ENCODE assay signal across 27 mouse cellular contexts in genomic region chr3:79572399-79572798, GRCm38 (mm10). TPM values are rescaled to one million over a fixed set of nuclear protein-coding genes. Genes with fewer than 3 reads are reported as not detected.
A peak's percentile ranks its signal among the peaks of the same experiment; 100 is the strongest.
DNase-seq lines count a peak whose midpoint lies in the region; ATAC-seq and TF ChIP-seq lines count a peak whose summit lies in the region.
"Had no signal": no experiment of that assay in that cellular context is flagged by ENCODE, and none has a peak within 500 bp of the region (broad histone marks: within the 10 kb centered on the region; RNA-seq: fewer than 3 reads in every experiment).

No protein-coding gene starts in this region.

- no peak overlapping the region for H3K27ac ChIP-seq in lung, postnatal 0 days (ENCODE audit: low read length)
- 0 out of 2 replicates have a peak overlapping the region, but pooled peaks have one; percentile 29 for H3K27ac ChIP-seq in liver, embryonic 16.5 days (ENCODE audit: low read length)
- no peak overlapping the region for H3K27ac ChIP-seq in intestine, embryonic 16.5 days (ENCODE audit: low read length)
- H3K27ac ChIP-seq in midbrain, embryonic 11.5 days (ENCODE audit: low read depth, low read length) = no peak overlapping the region
- H3K27ac ChIP-seq: embryonic facial prominence, embryonic 10.5 days; embryonic facial prominence, embryonic 15.5 days; forebrain, embryonic 12.5 days; hindbrain, embryonic 13.5 days; midbrain, embryonic 13.5 days had no signal

- no peaks in the 10 kb centered on the region for H3K9me3 ChIP-seq in lung, postnatal 0 days (ENCODE audit: low read length)
- no peaks in the 10 kb centered on the region for H3K9me3 ChIP-seq in liver, embryonic 16.5 days (replicated peaks; ENCODE audit: control insufficient read depth, low read length)
- no peaks in the 10 kb centered on the region for H3K9me3 ChIP-seq in intestine, embryonic 16.5 days (ENCODE audit: control insufficient read depth, low read length)
- H3K9me3 ChIP-seq in midbrain, embryonic 11.5 days (ENCODE audit: control insufficient read depth, low read length) = no peaks in the 10 kb centered on the region
- H3K9me3 ChIP-seq: embryonic facial prominence, embryonic 10.5 days; embryonic facial prominence, embryonic 15.5 days; forebrain, embryonic 12.5 days; hindbrain, embryonic 13.5 days; megakaryocyte, embryonic 14.5 days; midbrain, embryonic 13.5 days had no signal

- no peak overlapping the region for H3K9ac ChIP-seq in lung, postnatal 0 days (replicated peaks; ENCODE audit: low read depth)
- H3K9ac ChIP-seq in liver, embryonic 16.5 days (ENCODE audit: low read depth, low read length) = no peak overlapping the region
- no peak overlapping the region for H3K9ac ChIP-seq in intestine, embryonic 16.5 days (ENCODE audit: low read depth, low read length)
- H3K9ac ChIP-seq in midbrain, embryonic 11.5 days (ENCODE audit: low read length) = no peak overlapping the region
- H3K9ac ChIP-seq: embryonic facial prominence, embryonic 15.5 days; forebrain, embryonic 12.5 days; forebrain, postnatal 0 days; hindbrain, embryonic 13.5 days; midbrain, embryonic 13.5 days had no signal

- ATAC-seq in lung, postnatal 0 days = no peak
- ATAC-seq in liver, embryonic 16.5 days (ENCODE audit: low read depth) = no peak
- ATAC-seq in intestine, embryonic 16.5 days = no peak
- no peak for ATAC-seq in midbrain, embryonic 11.5 days (ENCODE audit: low FRiP score)
- ATAC-seq: forebrain, postnatal 0 days; midbrain, embryonic 13.5 days had no signal

- WGBS in lung, postnatal 0 days = 60% methylated on average over 3 of the region's 3 CpGs
- WGBS in lung, adult 2 months = 58% methylated on average over 3 of the region's 3 CpGs
- WGBS in liver, embryonic 16.5 days (ENCODE audit: insufficient replicate concordance) = 46% methylated on average over 3 of the region's 3 CpGs
- 65% methylated on average over 3 of the region's 3 CpGs for WGBS in intestine, embryonic 16.5 days
- 73% methylated on average over 3 of the region's 3 CpGs for WGBS in midbrain, embryonic 11.5 days

- TF ChIP-seq EP300 in lung, postnatal 0 days (IDR thresholded peaks at IDR 0.05) = no peak

- no peak for TF ChIP-seq POLR2A in lung, adult 2 months (IDR thresholded peaks at IDR 0.05; ENCODE audit: borderline replicate concordance, extremely low read depth, low read depth, low read length)

- DNase-seq in lung, postnatal 0 days (ENCODE audit: low spot score) = peak; percentile 52
- no peak for DNase-seq in lung, adult 2 months
- peak; percentile 78 for DNase-seq in NIH3T3 (ENCODE audit: low read depth)
- DNase-seq in splenic B cell, adult 2 months (ENCODE audit: low read depth, low spot score) = peak; percentile 39
- DNase-seq in midbrain, embryonic 11.5 days (ENCODE audit: low spot score, missing footprints) = no peak
- DNase-seq: adrenal gland, postnatal 14 days; cerebellum, adult 11-12 months; cerebellum, postnatal 14 days; forebrain, postnatal 0 days; gastrocnemius, postnatal 10 days; heart, postnatal 4 days; kidney, adult 11 months; kidney, postnatal 25 days; lung, postnatal 10 days; retina, postnatal 1 day; right cerebral cortex, postnatal 14 days; thymus, adult 2 months; thymus, postnatal 36 days had no signal

- H3K36me3 ChIP-seq in lung, postnatal 0 days (ENCODE audit: insufficient read depth, low read length) = no peaks in the 10 kb centered on the region
- H3K36me3 ChIP-seq in liver, embryonic 16.5 days (ENCODE audit: control insufficient read depth, insufficient read depth) = no peaks in the 10 kb centered on the region
- H3K36me3 ChIP-seq in splenic B cell, adult 2 months (ENCODE audit: control insufficient read depth, insufficient read depth, low read length, poor library complexity, severe bottlenecking) = no peaks in the 10 kb centered on the region
- H3K36me3 ChIP-seq in intestine, embryonic 16.5 days (ENCODE audit: control insufficient read depth, insufficient read depth, low read length) = no peaks in the 10 kb centered on the region
- no peaks in the 10 kb centered on the region for H3K36me3 ChIP-seq in midbrain, embryonic 11.5 days (ENCODE audit: control insufficient read depth, insufficient read depth, low read length)
- H3K36me3 ChIP-seq: embryonic facial prominence, embryonic 10.5 days; embryonic facial prominence, embryonic 15.5 days; forebrain, embryonic 12.5 days; hindbrain, embryonic 13.5 days; midbrain, embryonic 13.5 days had no signal

- no peak for TF ChIP-seq CTCF in lung, postnatal 0 days (IDR thresholded peaks at IDR 0.05)
- no peak for TF ChIP-seq CTCF in lung, adult 2 months (IDR thresholded peaks at IDR 0.05; ENCODE audit: insufficient read depth, low read length)

- H3K4me3 ChIP-seq in lung, postnatal 0 days (ENCODE audit: low read depth, low read length) = no peak overlapping the region
- no peak overlapping the region for H3K4me3 ChIP-seq in lung, adult 2 months (replicated peaks; ENCODE audit: extremely low read depth, low read depth, low read length)
- H3K4me3 ChIP-seq in liver, embryonic 16.5 days (ENCODE audit: low read depth, low read length) = no peak overlapping the region
- H3K4me3 ChIP-seq in intestine, embryonic 16.5 days (ENCODE audit: low read length) = no peak overlapping the region
- H3K4me3 ChIP-seq in midbrain, embryonic 11.5 days (ENCODE audit: low read depth, low read length) = no peak overlapping the region
- H3K4me3 ChIP-seq: embryonic facial prominence, embryonic 10.5 days; embryonic facial prominence, embryonic 15.5 days; forebrain, embryonic 12.5 days; hindbrain, embryonic 13.5 days; megakaryocyte, embryonic 14.5 days; midbrain, embryonic 13.5 days had no signal

- no peaks in the 10 kb centered on the region for H3K27me3 ChIP-seq in lung, postnatal 0 days (replicated peaks; ENCODE audit: insufficient read depth, low read length)
- H3K27me3 ChIP-seq in liver, embryonic 16.5 days (ENCODE audit: control insufficient read depth, insufficient read depth, low read depth, low read length) = no peaks in the 10 kb centered on the region
- peaks cover 4% of the 10 kb centered on the region; the same call in 1 of the 2 replicates for H3K27me3 ChIP-seq in splenic B cell, adult 2 months (ENCODE audit: control insufficient read depth, insufficient read depth, low read length, poor library complexity, severe bottlenecking)
- H3K27me3 ChIP-seq in intestine, embryonic 16.5 days (replicated peaks; ENCODE audit: control insufficient read depth, insufficient read depth, low read length) = no peaks in the 10 kb centered on the region
- H3K27me3 ChIP-seq in midbrain, embryonic 11.5 days (ENCODE audit: control insufficient read depth, insufficient read depth, low read length) = no peaks in the 10 kb centered on the region
- H3K27me3 ChIP-seq: embryonic facial prominence, embryonic 15.5 days; forebrain, embryonic 12.5 days; hindbrain, embryonic 13.5 days; megakaryocyte, embryonic 14.5 days; midbrain, embryonic 13.5 days had no signal

- no peak overlapping the region for H3K4me2 ChIP-seq in lung, postnatal 0 days (replicated peaks; ENCODE audit: low read depth, low read length)
- H3K4me2 ChIP-seq in liver, embryonic 16.5 days (ENCODE audit: low read depth, low read length) = no peak overlapping the region
- H3K4me2 ChIP-seq in intestine, embryonic 16.5 days (ENCODE audit: low read depth, low read length) = no peak overlapping the region
- H3K4me2 ChIP-seq in midbrain, embryonic 11.5 days = no peak overlapping the region
- H3K4me2 ChIP-seq: embryonic facial prominence, embryonic 15.5 days; forebrain, embryonic 12.5 days; heart, embryonic 11.5 days; hindbrain, embryonic 13.5 days; midbrain, embryonic 13.5 days had no signal

- no peaks in the 10 kb centered on the region for H3K4me1 ChIP-seq in lung, postnatal 0 days (ENCODE audit: insufficient read depth, low read depth, low read length)
- H3K4me1 ChIP-seq in lung, adult 2 months (ENCODE audit: control insufficient read depth, insufficient read depth, low read length) = no peaks in the 10 kb centered on the region; the same call in 1 of the 2 replicates
- peaks cover 42% of the 10 kb centered on the region for H3K4me1 ChIP-seq in liver, embryonic 16.5 days (ENCODE audit: control insufficient read depth, low read depth, low read length)
- no peaks in the 10 kb centered on the region for H3K4me1 ChIP-seq in intestine, embryonic 16.5 days (ENCODE audit: control insufficient read depth, insufficient read depth, low read length)
- peaks cover 10% of the 10 kb centered on the region for H3K4me1 ChIP-seq in midbrain, embryonic 11.5 days (ENCODE audit: control insufficient read depth, insufficient read depth, low read length)

RNA-seq across cellular contexts. Expression of gene Fnip2, which starts 4.8 kb away (rescaled TPM):
- polyA plus RNA-seq in lung, postnatal 0 days (2015; fragmentation: Nextera tagmentation; extraction: Ambion mirVana) = 3.5 and 4.2 TPM in 2 replicates
- polyA plus RNA-seq in lung, adult 2 months (2012; rRNA removed) = 5.7 and 10.2 TPM in 2 replicates
- 3.2 and 3.5 TPM in 2 replicates for polyA plus RNA-seq in liver, embryonic 16.5 days (2015; fragmentation: Nextera tagmentation; extraction: Ambion mirVana)
- polyA plus RNA-seq in intestine, embryonic 16.5 days (2015; fragmentation: Nextera tagmentation; extraction: Ambion mirVana) = 2.4 and 2.8 TPM in 2 replicates
- polyA plus RNA-seq in midbrain, embryonic 11.5 days (2014; fragmentation: Nextera tagmentation; extraction: Ambion mirVana) = 4.9 and 5.5 TPM in 2 replicates

RNA-seq across cellular contexts. Expression of gene Ppid, which starts 18.7 kb away (rescaled TPM):
- 36.6 and 44.6 TPM in 2 replicates for polyA plus RNA-seq in lung, postnatal 0 days (2015; fragmentation: Nextera tagmentation; extraction: Ambion mirVana)
- 5.8 and 9.1 TPM in 2 replicates for polyA plus RNA-seq in lung, adult 2 months (2012; rRNA removed)
- 67.7 and 82.3 TPM in 2 replicates for polyA plus RNA-seq in liver, embryonic 16.5 days (2015; fragmentation: Nextera tagmentation; extraction: Ambion mirVana)
- polyA plus RNA-seq in intestine, embryonic 16.5 days (2015; fragmentation: Nextera tagmentation; extraction: Ambion mirVana) = 130 and 142 TPM in 2 replicates
- 207 and 233 TPM in 2 replicates for polyA plus RNA-seq in midbrain, embryonic 11.5 days (2014; fragmentation: Nextera tagmentation; extraction: Ambion mirVana)

RNA-seq across cellular contexts. Expression of gene 4930579G24Rik, which starts 56.5 kb away (rescaled TPM):
- polyA plus RNA-seq in lung, postnatal 0 days (2015; fragmentation: Nextera tagmentation; extraction: Ambion mirVana) = 4.3 and 5.3 TPM in 2 replicates
- 0.92 and 1.2 TPM in 2 replicates for polyA plus RNA-seq in lung, adult 2 months (2012; rRNA removed)
- 13.1 and 17.5 TPM in 2 replicates for polyA plus RNA-seq in liver, embryonic 16.5 days (2015; fragmentation: Nextera tagmentation; extraction: Ambion mirVana)
- polyA plus RNA-seq in intestine, embryonic 16.5 days (2015; fragmentation: Nextera tagmentation; extraction: Ambion mirVana) = 18.1 and 19.9 TPM in 2 replicates
- 25.1 and 28.8 TPM in 2 replicates for polyA plus RNA-seq in midbrain, embryonic 11.5 days (2014; fragmentation: Nextera tagmentation; extraction: Ambion mirVana)

RNA-seq across cellular contexts. Expression of gene Etfdh, which starts 56.9 kb away (rescaled TPM):
- 53.3 and 53.5 TPM in 2 replicates for polyA plus RNA-seq in lung, postnatal 0 days (2015; fragmentation: Nextera tagmentation; extraction: Ambion mirVana)
- 54.0 and 57.1 TPM in 2 replicates for polyA plus RNA-seq in lung, adult 2 months (2012; rRNA removed)
- polyA plus RNA-seq in liver, embryonic 16.5 days (2015; fragmentation: Nextera tagmentation; extraction: Ambion mirVana) = 55.0 and 56.8 TPM in 2 replicates
- polyA plus RNA-seq in intestine, embryonic 16.5 days (2015; fragmentation: Nextera tagmentation; extraction: Ambion mirVana) = 113 and 120 TPM in 2 replicates
- 50.5 and 54.7 TPM in 2 replicates for polyA plus RNA-seq in midbrain, embryonic 11.5 days (2014; fragmentation: Nextera tagmentation; extraction: Ambion mirVana)

Comparison
In these comparisons a context has a peak if more than half of its experiments do, and no peak if none do; other contexts are left out.
1. DNase-seq: peak in lung, postnatal 0 days (single experiment), NIH3T3 (single experiment) and splenic B cell, adult 2 months (single experiment); none in lung, adult 2 months (single experiment) and midbrain, embryonic 11.5 days (single experiment).